Mouse (Mus musculus) brain, embryonic 14.5 days (tissue): ENCODE data around the gene Ccnl1.

Experiments
- CTCF ChIP-seq: fragments of 200-500 bp; IDR thresholded peaks from 2 replicates; pipeline ENCODE4 v1.5.1; 2012; ENCODE audit warnings: inconsistent platforms, mild to moderate bottlenecking, moderate library complexity, borderline replicate concordance; ENCODE audit not compliant: insufficient read depth, insufficient read length; ENCODE audit errors: extremely low read depth
- POLR2A ChIP-seq: fragments of 200-500 bp; IDR thresholded peaks from 2 replicates; pipeline ENCODE4 v1.6.1; 2012; ENCODE audit warnings: mild to moderate bottlenecking, inconsistent platforms, borderline replicate concordance; ENCODE audit not compliant: poor library complexity, insufficient read depth, insufficient read length, severe bottlenecking; ENCODE audit errors: extremely low read depth

- no peak for TF ChIP-seq CTCF
- TF ChIP-seq POLR2A, result no peak
Observed at GRCm38 (mm10) chr3:65930636-65931035, 27.4 kb downstream of the Ccnl1 start.
